Mouse (Mus musculus) spleen, adult 2 months (tissue): ENCODE results near the gene Tmem52.
"Not testable (repeated sequence)": the region's sequence is repeated elsewhere in the genome, so short reads cannot be mapped to it uniquely, and the experiment has no call there.

Source experiments
- CTCF ChIP-seq: fragments of 200-500 bp; IDR thresholded peaks from 2 replicates; pipeline ENCODE4 v1.5.1; 2011; ENCODE audit warnings: mild to moderate bottlenecking, inconsistent platforms; ENCODE audit not compliant: insufficient read depth, insufficient read length, insufficient replicate concordance; ENCODE audit errors: extremely low read depth
- POLR2A ChIP-seq: fragments of 200-500 bp; IDR thresholded peaks from 2 replicates; pipeline ENCODE4 v1.6.1; 2011; ENCODE audit warnings: low read depth, low read length, inconsistent platforms

- not testable (repeated sequence) for TF ChIP-seq CTCF, POLR2A
Measured at GRCm38 (mm10) chr4:155473796-155474195, 4.9 kb downstream of the Tmem52 start.
